1 mouse cellular context compared by ENCODE assay signal in the genomic region with DNA sequence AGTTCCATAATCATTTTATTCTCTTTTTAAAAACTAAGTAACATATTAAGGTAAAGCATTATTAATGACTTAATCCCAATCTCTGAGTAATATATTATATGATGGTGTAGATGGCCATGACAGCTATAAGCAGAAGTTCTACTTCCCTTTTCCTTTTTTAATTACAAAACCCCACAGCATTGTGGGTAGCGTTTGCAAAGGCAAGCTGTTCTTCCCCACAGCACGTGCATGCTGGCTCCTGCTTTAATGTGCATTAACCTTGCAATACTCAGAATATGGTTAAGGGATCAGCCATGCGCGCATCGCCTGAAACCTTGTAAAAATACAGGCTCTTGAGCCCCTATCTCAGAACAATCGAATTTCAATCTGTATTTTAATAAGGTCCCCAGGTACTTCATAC.
TF ChIP-seq lines count a peak whose summit lies in the region.

No protein-coding gene starts in this region.

TF ChIP-seq in MEL, 35 proteins besides CTCF, POLR2A, EP300 and RAD21 (continued from another document):
- TF ChIP-seq CHD2 (IDR thresholded peaks at IDR 0.05; ENCODE audit: low read length): no peak
TF ChIP-seq in MEL: peak in this region for 5.
